Mouse (Mus musculus) cerebellum, postnatal 25 days (tissue): Measurements from ENCODE around the gene Ubald1.

Experiments
- DNase-seq, 2 experiments: peaks; one replicate each; pipeline ENCODE4 v3.0.0; 2021; ENCODE audit warnings: mixed read lengths in 2 of 2

The Ubald1 gene

GRCm38 (mm10) chr16:4880136-4880825 lies at the start of gene Ubald1:
Gene Ubald1 (minus strand): TSS chr16:4880315.
- DNase-seq = peak; percentile 98 to 100

DNA sequence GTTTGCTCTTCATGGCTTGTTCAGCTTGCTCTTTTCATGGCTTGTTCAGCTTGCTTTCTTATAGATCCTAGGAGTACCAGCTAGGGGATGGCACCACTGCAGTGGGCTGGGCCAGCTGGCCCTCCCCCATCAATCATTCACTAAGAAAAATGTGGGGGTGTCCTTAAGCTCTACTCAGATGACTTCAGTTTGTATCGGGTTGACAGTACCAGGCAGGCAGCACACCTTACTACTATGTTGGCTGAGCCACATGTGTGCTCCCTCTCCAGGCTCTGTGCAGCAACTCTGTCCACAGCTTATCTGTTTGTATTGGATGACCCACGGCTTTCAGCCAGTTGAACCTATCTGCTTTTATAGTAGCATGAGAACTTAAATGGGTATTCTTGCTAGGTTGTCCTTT lies 48.4 kb upstream of the Ubald1 start:
- no peak for DNase-seq

- no peak for DNase-seq
Observed at GRCm38 (mm10) chr16:4927967-4928366, 47.9 kb upstream of the Ubald1 start.

DNA sequence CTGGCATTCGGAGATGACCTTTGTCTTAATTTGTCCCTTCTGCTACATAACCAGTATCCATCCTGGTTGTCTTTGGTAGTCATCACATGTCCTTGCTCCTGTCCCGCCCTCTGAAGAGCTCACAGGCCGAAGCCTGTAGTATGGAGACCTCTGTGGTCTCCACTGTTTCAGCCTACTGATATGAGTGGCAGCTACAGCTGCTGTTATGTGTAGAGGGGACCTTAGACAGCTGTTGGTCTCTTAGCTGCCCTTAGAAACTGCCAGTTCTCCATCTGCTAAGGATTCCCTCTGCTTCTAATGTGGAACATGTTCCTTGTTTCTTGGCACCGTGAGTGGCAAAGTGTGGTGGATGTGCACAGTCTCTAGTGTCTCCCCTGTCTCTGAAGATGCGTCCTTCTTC lies 43.9 kb upstream of the Ubald1 start:
- no peak for DNase-seq

DNA sequence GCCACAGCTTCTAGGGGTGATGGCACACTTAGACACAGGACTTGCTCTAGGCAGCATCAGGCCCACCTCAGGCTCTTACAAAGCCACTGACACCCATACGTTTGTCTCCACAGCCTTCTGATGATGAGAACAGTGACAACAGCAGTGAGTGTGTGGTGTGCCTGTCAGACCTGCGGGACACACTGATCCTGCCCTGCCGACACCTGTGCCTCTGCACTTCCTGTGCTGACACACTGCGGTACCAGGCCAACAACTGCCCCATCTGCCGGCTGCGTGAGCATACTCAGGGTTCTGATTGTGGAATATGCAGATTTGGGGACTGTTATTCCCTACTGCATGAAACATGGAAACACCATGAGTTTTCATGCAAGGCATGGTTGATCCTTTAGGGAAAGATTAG lies 42.4 kb upstream of the Ubald1 start:
- DNase-seq = no peak

DNA sequence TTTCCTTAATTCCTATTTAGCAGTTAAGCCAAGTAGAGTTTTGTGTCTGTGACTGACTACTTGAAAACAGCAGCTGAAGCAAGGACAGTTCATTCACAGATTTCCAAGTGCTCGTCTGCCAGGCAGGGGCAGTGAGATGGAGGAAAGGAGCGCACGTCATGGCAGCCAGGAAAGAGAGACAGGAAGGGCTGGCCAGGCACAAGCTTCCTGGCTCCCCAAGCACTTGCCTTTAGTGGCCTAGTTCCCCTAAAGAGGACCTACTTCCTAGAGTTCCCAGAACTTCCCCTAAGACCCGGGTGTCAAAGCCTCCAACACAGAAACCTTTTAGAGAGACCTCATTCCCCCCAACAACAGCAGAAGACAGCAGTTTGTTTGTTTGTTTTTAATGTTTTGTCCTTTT lies 40.4 kb upstream of the Ubald1 start:
- DNase-seq = no peak

GRCm38 (mm10) chr16:4916608-4917007 lies 36.5 kb upstream of the Ubald1 start:
- no peak for DNase-seq

- DNase-seq = no peak
Observed at GRCm38 (mm10) chr16:4915931-4916330, 35.8 kb upstream of the Ubald1 start.

DNA sequence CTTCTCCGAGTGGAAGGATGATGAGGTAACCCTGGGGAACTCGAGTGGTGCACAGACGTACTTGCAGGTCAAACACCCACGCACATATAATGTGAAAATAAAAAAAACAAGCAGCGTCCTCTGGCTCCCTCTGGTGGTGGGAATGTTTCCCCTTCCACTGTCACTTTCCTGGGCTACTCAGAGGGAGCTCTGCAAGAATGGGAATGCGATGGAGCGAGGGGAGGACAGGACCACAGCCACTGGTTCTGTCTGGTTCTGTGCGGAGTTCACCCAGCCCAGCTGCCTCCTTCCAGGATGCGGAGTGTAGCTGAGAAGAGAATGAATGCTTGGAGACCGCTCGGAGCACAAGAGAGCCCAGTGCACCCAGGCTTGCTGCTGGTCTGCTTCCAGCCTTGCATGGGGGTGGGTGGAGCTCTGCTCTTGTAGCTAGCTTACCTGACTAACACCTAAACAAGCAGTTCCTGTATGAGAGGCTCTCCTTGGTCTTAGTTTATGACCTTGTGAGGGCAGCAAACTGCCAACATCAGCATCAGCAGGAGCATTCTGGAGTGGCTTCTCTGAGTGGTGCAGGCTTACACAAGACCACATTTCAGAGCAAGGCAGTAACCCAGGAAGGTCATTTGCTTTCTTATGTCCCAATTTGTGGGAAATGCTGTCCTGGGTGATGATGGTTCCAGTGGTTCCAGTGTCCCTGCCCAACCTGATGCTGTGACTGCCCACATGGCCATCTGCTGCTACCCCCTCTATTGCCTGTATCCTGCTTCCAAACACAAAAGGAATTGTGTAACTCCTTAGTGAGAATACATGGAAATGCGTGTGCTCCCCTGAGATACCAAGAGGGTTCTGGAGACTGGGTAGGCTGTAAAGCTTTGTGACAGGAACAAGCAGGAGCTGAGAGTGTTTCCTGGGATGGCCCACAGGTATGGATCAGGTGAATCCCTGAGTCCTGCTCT lies 33.9 kb upstream of the Ubald1 start:
- DNase-seq = peak; percentile 86 to 89

GRCm38 (mm10) chr16:4912907-4913782 lies 33.0 kb upstream of the Ubald1 start:
- DNase-seq = no peak

- no peak for DNase-seq
Observed at GRCm38 (mm10) chr16:4912074-4912648, 32.0 kb upstream of the Ubald1 start.

- DNase-seq = no peak
Observed at GRCm38 (mm10) chr16:4910758-4911157, 30.6 kb upstream of the Ubald1 start.

- no peak for DNase-seq
Observed at GRCm38 (mm10) chr16:4909745-4910144, 29.6 kb upstream of the Ubald1 start.

DNA sequence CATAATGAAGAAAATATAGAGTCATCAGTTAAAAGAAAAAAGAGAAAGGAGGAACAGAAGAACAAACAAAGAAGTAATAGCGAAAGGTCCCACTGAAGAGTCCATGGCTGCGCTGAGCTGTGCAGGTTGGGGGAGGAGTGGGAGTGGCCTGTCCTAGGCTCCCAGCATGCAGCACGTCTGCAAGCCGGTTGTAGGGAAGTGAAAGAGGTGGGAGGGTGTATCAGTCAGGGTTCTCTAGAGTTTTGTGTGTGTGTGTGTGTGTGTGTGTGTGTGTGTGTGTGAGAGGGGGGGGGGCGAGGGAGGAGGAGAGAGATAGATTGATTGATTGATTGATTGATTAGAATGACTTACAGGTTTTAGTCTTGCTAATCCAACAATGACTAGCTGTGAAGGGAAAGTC lies 27.9 kb upstream of the Ubald1 start:
- no peak for DNase-seq

DNA sequence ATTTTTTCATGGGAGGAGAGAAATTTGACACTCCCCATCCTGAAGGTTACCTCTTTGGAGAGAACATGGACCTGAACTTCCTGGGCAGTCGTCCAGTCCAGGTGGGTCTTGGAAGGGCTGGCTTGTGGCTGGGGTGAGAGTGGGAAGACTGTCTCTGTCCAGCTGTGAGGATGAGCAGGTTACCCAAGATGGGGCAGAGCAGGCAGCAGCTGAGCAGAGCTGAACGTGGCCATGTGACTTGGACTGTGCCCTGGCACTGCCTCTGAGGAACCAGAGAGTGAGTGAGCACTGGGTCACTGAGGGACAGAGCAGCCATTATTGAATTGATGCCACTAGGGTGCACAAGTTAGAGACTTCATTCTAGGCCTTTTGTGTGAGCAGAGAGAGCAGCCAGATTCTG lies 27.3 kb upstream of the Ubald1 start:
- DNase-seq = no peak

DNA sequence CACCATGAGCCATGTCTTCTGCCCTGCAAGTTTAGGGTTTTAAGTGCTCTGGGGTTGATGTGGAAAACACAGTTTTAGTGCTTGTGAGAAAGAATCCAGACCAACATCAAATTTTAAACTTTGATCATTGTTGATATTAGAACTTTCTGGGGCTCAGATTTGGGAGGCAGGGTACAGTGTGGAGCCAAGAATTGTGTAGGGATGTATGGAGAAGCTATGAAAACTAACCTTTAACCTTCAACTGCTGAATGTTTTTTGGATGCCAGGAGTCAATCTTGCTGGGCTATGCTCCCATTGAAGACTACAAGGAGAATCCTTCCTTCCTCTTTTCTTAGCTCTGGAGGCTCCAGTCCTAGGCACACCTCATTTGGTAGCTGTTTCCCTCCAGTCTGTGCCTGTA lies 26.4 kb upstream of the Ubald1 start:
- DNase-seq = no peak

DNA sequence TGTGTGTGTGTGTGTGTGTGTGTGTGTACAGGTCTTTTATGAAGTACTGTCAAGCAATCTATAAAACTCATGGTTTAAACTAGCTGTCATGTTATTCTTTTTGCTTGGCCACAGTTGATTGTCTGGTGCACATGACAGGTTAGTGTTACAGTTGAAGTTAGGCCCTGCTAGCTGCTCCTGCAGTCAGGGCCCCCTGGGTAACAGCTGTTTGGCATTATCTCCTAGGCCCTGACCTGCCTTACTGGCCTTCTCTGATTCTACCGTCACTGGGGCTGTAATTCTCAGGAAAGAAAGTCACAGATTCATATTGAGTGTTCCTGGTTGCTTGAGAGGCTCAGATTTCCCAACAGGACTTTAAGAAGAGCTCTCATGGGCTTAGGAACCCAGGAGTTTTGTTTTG lies 25.5 kb upstream of the Ubald1 start:
- no peak for DNase-seq

DNA sequence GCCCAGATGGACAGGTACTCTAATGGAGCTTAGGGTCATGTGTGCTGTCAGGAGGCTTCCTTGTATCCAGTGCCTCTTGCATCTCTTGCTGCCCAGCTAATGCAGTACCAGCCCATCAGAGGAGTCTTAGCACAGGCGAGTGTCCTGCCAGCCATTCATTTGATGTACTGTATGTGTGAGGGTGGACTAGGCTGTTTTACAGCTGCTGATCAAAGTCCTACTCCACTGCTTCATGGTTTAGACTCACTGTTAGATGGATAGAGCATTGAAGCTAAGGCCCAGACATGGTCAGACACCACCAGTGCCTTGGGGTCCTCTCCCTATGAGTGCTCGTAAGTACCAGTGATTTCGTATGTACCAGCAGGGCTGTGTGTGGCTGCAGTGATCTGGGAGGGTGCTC lies 24.8 kb upstream of the Ubald1 start:
- DNase-seq = no peak

GRCm38 (mm10) chr16:4903491-4904102 lies 23.5 kb upstream of the Ubald1 start:
- no peak for DNase-seq

GRCm38 (mm10) chr16:4902390-4902789 lies 22.3 kb upstream of the Ubald1 start:
- no peak for DNase-seq

- DNase-seq = no peak
Observed at GRCm38 (mm10) chr16:4901167-4901566, 21.1 kb upstream of the Ubald1 start.

- DNase-seq = no peak
Observed at GRCm38 (mm10) chr16:4899711-4900110, 19.6 kb upstream of the Ubald1 start.
